Mouse (Mus musculus): ENCODE results near the gene Sctr. TPM values are rescaled to one million over a fixed set of nuclear protein-coding genes. Genes with fewer than 3 reads are reported as not detected.

Gene Sctr
- polyA plus RNA-seq, 1 experiment from 2014 or later = not detected

DNA sequence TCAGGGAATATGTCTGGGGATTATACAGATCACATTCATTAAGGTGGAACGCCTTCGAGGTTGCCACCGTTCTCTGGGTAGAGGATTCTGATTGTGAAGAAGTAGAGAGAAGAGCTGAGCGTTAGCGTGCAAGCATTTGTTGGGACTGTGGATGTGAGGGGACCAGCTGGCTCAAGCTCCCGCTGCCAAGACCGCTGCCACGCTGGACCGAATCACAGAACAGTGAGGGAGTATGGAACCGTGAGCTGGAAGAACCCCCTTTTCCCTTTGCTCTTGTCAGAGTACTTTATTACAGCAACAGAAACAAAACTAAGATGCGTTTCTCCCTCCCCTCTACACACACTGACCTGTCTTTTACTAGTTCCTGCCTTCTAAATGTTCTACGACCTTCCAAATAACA, 5.9 kb downstream of the Sctr start:
- no peak for DNase-seq (ENCODE audit: low spot score)
- no peaks in the 10 kb centered on the region for H3K9me3 ChIP-seq
- 80% methylated on average over 12 of the region's 12 CpGs for WGBS
- H3K27ac ChIP-seq = no peak overlapping the region
- H3K36me3 ChIP-seq = no peaks in the 10 kb centered on the region
- H3K4me1 ChIP-seq = 0 out of 2 replicates have a peak, but pooled peaks cover 4% of the 10 kb centered on the region
- peaks cover 30% of the 10 kb centered on the region for H3K27me3 ChIP-seq (ENCODE audit: insufficient read depth, poor library complexity, severe bottlenecking)
- H3K4me3 ChIP-seq = no peak overlapping the region

DNA sequence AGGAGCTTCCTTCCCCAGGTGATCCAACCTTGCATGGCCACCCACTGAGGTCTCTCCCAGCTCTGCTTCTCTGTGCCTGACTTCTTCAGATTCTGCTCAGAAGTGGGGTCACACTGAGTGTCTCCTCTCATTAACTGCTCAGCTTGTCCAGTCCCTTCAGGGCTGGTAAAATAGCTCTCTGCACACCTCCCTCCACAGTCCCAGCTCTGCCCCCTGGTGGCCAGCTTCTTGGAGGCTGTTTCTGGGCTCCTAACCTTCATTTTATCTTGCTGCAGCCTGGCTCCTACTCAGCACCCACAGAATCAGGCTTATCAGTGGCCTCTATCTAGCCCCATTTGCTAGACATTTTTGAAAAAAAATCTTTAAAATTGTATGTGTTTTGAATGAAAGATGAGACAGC, 6.4 kb downstream of the Sctr start:
- no peaks in the 10 kb centered on the region for H3K9me3 ChIP-seq
- no peak overlapping the region for H3K4me3 ChIP-seq
- no peaks in the 10 kb centered on the region for H3K4me1 ChIP-seq
- H3K36me3 ChIP-seq = no peaks in the 10 kb centered on the region
- no peak overlapping the region for H3K27ac ChIP-seq
- peaks cover 25% of the 10 kb centered on the region for H3K27me3 ChIP-seq (ENCODE audit: insufficient read depth, poor library complexity, severe bottlenecking)
- no peak for DNase-seq (ENCODE audit: low spot score)

DNA sequence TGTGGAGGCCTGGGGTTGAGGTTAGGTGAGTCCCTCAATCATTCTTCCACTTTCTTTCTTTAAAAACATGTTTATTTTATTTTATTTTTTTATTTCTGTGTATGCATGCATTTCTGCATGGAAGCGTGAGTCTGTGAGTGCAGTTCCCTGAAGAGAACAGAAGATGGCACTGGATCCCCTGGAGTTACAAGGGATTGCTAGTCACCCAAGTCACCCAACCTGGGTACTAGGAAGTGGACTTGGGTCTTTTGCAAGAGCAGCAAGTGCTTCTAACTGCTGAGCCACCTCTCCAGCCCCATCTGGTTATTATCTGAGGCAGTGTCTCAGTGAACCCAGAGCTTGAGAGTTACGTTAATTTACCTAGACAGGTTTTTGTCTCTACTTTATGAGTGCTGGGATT, 9.5 kb downstream of the Sctr start:
- Histone ChIP-seq H3K27ac (no peak overlapping the region), H3K9me3 (no peaks in the 10 kb centered on the region), H3K27me3 (ENCODE audit: insufficient read depth, poor library complexity, severe bottlenecking) (0 out of 2 replicates have a peak, but pooled peaks cover 5% of the 10 kb centered on the region), H3K36me3 (no peaks in the 10 kb centered on the region), H3K4me3 (no peak overlapping the region), H3K4me1 (no peaks in the 10 kb centered on the region)
- WGBS = 82% methylated on average over 2 of the region's 2 CpGs
- no peak for DNase-seq (ENCODE audit: low spot score)

DNA sequence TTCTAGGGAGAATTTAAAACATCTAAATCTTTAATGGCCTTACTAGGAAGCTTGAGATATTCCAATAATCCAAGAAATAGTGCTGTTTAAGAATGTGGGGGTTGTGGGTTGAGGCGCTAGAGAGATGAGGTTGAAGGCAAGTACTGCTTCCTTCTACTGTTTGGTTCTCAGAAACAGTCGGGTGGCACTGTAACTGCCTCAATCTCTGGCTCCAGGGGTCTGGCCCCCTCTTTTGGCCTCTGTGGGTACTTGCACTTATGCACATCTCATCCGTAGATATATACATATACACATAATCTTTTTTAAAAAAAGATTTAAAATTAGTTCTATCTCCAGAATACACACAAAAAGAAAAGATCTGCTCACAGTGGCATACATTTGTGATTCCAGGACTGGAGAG, 12.2 kb downstream of the Sctr start:
- Histone ChIP-seq H3K9me3 (no peaks in the 10 kb centered on the region), H3K4me1 (peaks cover 1% of the 10 kb centered on the region; the same call in 1 of the 2 replicates), H3K36me3 (no peaks in the 10 kb centered on the region), H3K4me3 (no peak overlapping the region), H3K27me3 (ENCODE audit: insufficient read depth, poor library complexity, severe bottlenecking) (no peaks in the 10 kb centered on the region), H3K27ac (no peak overlapping the region)
- no peak for DNase-seq (ENCODE audit: low spot score)
- 66% methylated on average over 3 of the region's 3 CpGs for WGBS

DNA sequence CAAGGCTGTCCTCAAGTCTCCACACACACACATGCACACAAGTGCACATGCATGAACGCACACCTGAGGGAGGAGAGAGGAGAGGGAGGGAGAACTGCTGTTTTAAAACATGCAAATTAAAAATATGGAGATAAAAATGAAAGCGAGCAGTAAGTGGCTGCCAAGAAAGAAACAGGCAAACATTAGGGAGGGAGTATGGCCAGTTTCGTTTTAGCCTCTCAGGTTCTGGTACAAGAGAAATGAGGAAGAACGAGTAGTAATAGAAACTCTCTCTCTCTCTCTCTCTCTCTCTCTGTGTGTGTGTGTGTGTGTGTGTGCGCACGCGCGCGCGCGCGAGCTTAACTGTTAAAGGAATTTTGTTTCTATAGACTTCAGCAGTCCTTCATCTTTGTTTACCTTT, 12.7 kb downstream of the Sctr start:
- WGBS = 91% methylated on average over 12 of the region's 12 CpGs
- H3K27ac ChIP-seq = no peak overlapping the region

DNA sequence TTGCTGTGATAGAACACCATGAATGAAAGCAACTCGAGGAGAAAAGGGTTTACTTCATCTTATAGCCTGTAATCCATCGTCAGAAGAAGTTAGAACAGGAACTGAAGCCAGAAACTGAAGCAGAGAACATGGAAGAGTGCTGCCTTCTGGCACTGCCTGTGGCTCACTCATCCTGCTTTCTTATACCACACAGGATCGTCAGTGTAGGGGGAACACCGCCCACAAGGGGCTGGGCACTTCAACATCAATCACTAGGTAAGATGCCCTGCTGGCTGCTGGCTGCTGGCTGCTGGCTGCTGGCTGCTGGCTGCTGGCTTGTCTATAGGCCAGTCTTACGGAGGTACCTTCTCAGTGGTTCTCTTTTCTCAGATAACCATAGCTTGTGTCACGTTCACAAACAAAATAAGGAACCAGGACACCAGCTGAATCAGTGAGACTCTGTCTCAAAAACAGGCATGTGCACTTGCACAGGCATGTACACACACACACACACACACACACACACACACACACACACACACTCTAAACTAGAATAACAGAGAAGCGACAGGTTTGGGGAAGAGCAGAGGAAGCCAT, 13.7 kb downstream of the Sctr start:
- no peak overlapping the region for H3K27ac ChIP-seq
- no peak for DNase-seq (ENCODE audit: low spot score)
- no peaks in the 10 kb centered on the region for H3K27me3 ChIP-seq (ENCODE audit: insufficient read depth, poor library complexity, severe bottlenecking)
- no peaks in the 10 kb centered on the region for H3K36me3 ChIP-seq
- H3K9me3 ChIP-seq = no peaks in the 10 kb centered on the region
- H3K4me1 ChIP-seq = peaks cover 16% of the 10 kb centered on the region
- H3K4me3 ChIP-seq = no peak overlapping the region
- 56% methylated on average over 7 of the region's 7 CpGs for whole genome bisulfite sequencing

More for the DNA sequence above, 12.7 kb downstream of the Sctr start:
- Histone ChIP-seq H3K4me3 (no peak overlapping the region), H3K4me1 (peaks cover 7% of the 10 kb centered on the region), H3K27me3 (ENCODE audit: insufficient read depth, poor library complexity, severe bottlenecking) (no peaks in the 10 kb centered on the region), H3K9me3 (no peaks in the 10 kb centered on the region), H3K36me3 (no peaks in the 10 kb centered on the region)
- DNase-seq (ENCODE audit: low spot score) = no peak

DNA sequence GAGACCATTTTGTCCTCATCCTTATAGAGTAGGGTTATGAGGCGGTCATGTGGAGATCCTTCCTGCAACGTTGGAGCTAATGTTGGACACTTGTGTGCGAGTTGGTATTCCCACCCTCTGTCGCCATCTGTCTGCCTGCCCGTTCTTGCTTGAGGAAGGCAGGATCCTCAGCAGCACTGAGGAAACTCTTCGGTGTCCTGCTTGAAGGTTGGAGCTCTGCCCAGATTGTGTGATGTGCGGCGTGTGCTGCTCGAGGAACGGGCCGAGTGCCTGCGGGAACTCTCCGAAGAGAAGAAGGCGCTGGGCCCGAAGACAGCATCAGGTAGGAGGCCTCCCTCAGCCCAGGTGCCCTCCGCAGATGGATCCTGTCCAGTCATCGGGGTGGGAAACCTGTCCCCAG, 15.3 kb downstream of the Sctr start:
- Histone ChIP-seq H3K27ac (no peak overlapping the region), H3K9me3 (no peaks in the 10 kb centered on the region), H3K4me1 (peaks cover 16% of the 10 kb centered on the region), H3K36me3 (no peaks in the 10 kb centered on the region), H3K27me3 (ENCODE audit: insufficient read depth, poor library complexity, severe bottlenecking) (no peaks in the 10 kb centered on the region), H3K4me3 (no peak overlapping the region)
- no peak for DNase-seq (ENCODE audit: low spot score)
- 86% methylated on average over 17 of the region's 17 CpGs for WGBS

DNA sequence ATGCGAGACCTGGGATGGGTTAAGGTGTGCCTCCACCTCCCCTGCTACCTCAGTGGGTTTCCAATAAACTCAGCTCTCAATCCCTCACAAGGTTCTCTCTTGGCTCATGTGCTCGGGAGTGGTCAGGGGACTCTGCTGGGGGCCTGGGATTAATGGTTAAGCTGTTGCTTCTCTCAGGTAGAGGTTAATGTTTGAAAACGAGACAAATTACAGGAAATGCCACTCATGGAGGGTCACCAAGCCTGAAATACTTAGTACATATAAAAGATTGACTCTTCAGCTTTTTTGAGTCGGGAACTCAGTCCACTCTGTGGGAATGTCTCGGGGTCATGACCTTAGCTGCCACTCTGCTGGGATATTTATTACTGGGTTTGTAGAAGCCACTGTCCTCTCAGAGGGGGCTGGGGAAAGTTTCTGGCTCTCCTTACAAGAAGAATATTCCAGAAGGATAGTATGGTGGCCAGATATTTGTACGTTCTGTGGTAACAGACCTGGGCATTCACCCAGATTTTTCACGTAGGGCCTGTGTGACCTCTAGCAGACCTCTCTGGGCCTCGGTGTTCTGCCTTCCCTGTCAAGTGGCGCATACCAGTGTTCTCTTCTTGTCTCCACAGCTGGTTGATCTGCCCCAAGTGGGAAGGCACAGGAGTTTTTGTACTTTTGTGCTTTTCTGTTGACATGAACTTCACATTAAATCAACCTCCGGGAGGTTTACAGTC, 17.8 kb downstream of the Sctr start:
- no peak for DNase-seq (ENCODE audit: low spot score)
- no peaks in the 10 kb centered on the region for H3K9me3 ChIP-seq
- 54% methylated on average over 10 of the region's 10 CpGs for WGBS
- no peaks in the 10 kb centered on the region for H3K36me3 ChIP-seq
- no peak overlapping the region for H3K4me3 ChIP-seq
- peak overlapping the region; percentile 50; the same call in 1 of the 2 replicates for H3K27ac ChIP-seq
- H3K27me3 ChIP-seq (ENCODE audit: insufficient read depth, poor library complexity, severe bottlenecking) = no peaks in the 10 kb centered on the region
- H3K4me1 ChIP-seq = peaks cover 25% of the 10 kb centered on the region

DNA sequence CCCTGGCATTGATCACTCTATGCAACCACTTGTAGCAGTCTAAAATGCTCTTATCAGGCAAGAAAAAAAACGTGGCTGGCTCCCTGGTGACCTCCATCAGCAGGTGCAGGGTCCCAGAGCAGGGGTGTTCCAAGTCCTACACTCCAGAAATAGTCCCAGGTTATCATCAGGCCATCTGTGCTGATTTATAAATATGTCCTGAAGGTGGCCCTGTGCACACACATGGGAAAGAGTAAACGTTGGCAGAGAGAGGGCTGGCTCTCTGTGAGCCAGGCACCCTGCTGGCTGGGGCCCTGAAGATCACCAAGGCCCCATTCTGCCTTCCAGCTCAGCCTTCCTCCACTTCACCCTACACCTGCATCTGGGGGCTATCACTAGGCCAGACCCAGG, 18.4 kb downstream of the Sctr start:
- H3K36me3 ChIP-seq = no peaks in the 10 kb centered on the region
- peaks cover 25% of the 10 kb centered on the region for H3K4me1 ChIP-seq
- peak overlapping the region; percentile 50; the same call in 1 of the 2 replicates for H3K27ac ChIP-seq
- no peak overlapping the region for H3K4me3 ChIP-seq
- H3K9me3 ChIP-seq = no peaks in the 10 kb centered on the region
- no peak for DNase-seq (ENCODE audit: low spot score)
- no peaks in the 10 kb centered on the region for H3K27me3 ChIP-seq (ENCODE audit: insufficient read depth, poor library complexity, severe bottlenecking)
- WGBS = 17% methylated on average over 2 of the region's 2 CpGs

DNA sequence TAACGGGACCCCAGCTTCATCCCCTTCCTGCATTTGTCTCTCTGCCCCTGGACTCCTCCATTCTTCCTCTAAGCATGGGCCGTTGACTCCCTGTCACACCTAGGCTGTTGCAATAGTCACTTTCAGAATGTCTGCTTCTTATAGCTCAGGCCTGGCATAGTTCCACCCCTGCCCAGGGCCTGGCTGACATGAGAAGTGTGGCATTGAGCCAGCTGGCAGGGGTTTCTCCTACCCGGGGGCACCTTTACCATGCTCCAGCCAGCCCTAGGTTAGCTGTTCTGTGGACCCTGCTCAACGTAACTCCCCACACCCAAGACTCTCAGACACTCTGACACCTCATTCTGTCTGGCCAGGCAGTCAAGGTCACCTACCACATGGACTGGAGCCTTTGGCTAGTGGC, 21.0 kb downstream of the Sctr start:
- 69% methylated on average over 4 of the region's 4 CpGs for WGBS
- Histone ChIP-seq H3K4me1 (peaks cover 25% of the 10 kb centered on the region), H3K27me3 (ENCODE audit: insufficient read depth, poor library complexity, severe bottlenecking) (peaks cover 7% of the 10 kb centered on the region; the same call in 1 of the 2 replicates), H3K36me3 (no peaks in the 10 kb centered on the region), H3K27ac (no peak overlapping the region), H3K9me3 (no peaks in the 10 kb centered on the region), H3K4me3 (no peak overlapping the region)
- no peak for DNase-seq (ENCODE audit: low spot score)

DNA sequence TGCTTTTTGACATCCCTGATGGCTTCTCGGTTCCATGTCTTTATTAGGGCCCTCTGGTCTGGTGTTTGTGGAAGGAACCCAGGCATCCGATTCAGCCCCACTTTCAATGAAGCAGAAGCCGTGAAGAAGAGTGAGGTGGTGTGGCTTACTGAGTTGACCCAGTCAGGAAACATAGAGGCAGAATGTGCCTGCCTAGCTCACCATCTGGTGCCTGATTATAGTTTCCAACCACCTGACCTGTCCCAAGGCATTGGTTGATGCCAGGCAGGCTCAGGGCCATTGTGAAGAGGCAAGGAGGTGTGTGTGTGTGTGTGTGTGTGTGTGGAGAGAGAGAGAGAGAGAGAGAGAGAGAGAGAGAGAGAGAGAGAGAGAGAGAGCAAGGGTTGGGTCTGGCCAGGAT, 23.8 kb downstream of the Sctr start:
- Histone ChIP-seq H3K27me3 (ENCODE audit: insufficient read depth, poor library complexity, severe bottlenecking) (peaks cover 7% of the 10 kb centered on the region; the same call in 1 of the 2 replicates), H3K4me3 (no peak overlapping the region), H3K9me3 (no peaks in the 10 kb centered on the region), H3K36me3 (no peaks in the 10 kb centered on the region), H3K4me1 (peaks cover 19% of the 10 kb centered on the region), H3K27ac (no peak overlapping the region)
- 74% methylated on average over 3 of the region's 3 CpGs for WGBS
- DNase-seq (ENCODE audit: low spot score) = no peak

DNA sequence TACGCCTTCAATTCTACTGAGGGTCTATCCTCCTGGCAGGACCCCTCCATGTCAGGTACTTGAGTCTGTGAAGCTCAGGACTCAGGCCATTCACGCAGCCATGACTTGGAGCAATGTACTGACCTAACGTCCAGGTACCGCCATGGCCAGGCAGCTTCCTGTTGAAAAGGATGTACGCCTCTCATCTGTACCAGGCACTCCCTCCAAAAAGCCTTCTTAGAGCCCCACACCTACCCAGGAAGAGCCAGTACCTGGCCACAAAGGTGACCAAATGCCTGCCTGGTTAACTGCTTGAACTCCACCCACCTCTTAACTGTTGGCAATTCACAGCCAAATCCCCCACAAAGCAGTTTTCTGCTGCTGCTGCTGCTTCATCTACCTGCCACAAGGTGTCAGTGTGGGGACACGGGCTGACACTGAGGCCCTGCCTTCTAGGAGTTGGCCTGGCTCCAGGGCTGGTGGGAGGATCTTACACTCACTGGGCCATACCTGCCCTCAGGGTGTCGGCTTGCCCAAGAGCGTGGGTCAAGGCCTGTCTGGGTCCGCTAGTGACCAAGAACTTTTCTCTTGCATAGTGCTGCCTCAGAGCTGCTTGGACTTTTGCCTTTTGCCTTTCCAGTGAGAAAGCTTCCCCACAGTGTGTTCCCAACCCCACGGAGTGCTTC, 26.2 kb downstream of the Sctr start:
- Histone ChIP-seq H3K9me3 (no peaks in the 10 kb centered on the region), H3K27me3 (ENCODE audit: insufficient read depth, poor library complexity, severe bottlenecking) (peaks cover 13% of the 10 kb centered on the region; the same call in 1 of the 2 replicates), H3K36me3 (no peaks in the 10 kb centered on the region), H3K4me3 (no peak overlapping the region), H3K27ac (0 out of 2 replicates have a peak overlapping the region, but pooled peaks have one; percentile 42), H3K4me1 (peaks cover 16% of the 10 kb centered on the region)
- DNase-seq (ENCODE audit: low spot score) = peak; percentile 87
- WGBS = 42% methylated on average over 10 of the region's 10 CpGs

DNA sequence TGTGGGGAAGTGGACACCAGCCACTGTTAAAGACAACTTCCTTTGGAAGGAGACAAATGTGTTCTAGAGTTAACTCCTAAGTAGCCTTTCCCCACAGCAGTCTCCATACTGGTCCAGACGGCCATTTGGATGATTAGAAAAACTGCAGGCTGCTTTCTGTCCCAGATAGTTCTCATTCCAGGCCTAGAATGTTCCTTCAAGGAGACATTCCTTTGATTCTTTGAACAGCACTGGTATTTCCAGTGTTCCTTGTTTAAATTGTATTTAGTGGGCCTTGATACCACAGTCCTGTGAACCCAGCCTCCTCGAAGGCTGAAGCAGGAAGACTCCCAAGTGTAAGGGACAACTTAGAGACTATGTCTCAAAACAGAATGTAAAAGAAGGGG, 26.8 kb downstream of the Sctr start:
- WGBS = 67% methylated on average over 2 of the region's 2 CpGs
- H3K27ac ChIP-seq = 0 out of 2 replicates have a peak overlapping the region, but pooled peaks have one; percentile 42
- peaks cover 13% of the 10 kb centered on the region; the same call in 1 of the 2 replicates for H3K27me3 ChIP-seq (ENCODE audit: insufficient read depth, poor library complexity, severe bottlenecking)
- H3K36me3 ChIP-seq = no peaks in the 10 kb centered on the region
- peaks cover 13% of the 10 kb centered on the region for H3K4me1 ChIP-seq
- no peak for DNase-seq (ENCODE audit: low spot score)
- H3K9me3 ChIP-seq = no peaks in the 10 kb centered on the region
- H3K4me3 ChIP-seq = no peak overlapping the region

All from heart, embryonic 10.5 days (tissue).